10 mouse cellular contexts compared by ENCODE assay signal in genomic region chr16:31499681-31500310, GRCm38 (mm10).
A peak's percentile ranks its signal among the peaks of the same experiment; 100 is the strongest.
DNase-seq lines count a peak whose midpoint lies in the region; ATAC-seq and TF ChIP-seq lines count a peak whose summit lies in the region.
"Had no signal": no experiment of that assay in that cellular context is flagged by ENCODE, and none has a peak within 500 bp of the region (broad histone marks: within the 10 kb centered on the region; RNA-seq: fewer than 3 reads in every experiment).

No protein-coding gene starts in this region.

- WGBS in forebrain, embryonic 11.5 days = 57% methylated on average over 11 of the region's 11 CpGs
- 44% methylated on average over 11 of the region's 11 CpGs for whole genome bisulfite sequencing in limb, embryonic 15.5 days

- no peak for TF ChIP-seq CTCF in brain, embryonic 14.5 days (IDR thresholded peaks at IDR 0.05; ENCODE audit: borderline replicate concordance, extremely low read depth, insufficient read depth, insufficient read length)

- no peak overlapping the region for H3K4me2 ChIP-seq in forebrain, embryonic 11.5 days (ENCODE audit: low read depth, low read length, severe bottlenecking)
- no peak overlapping the region for H3K4me2 ChIP-seq in limb, embryonic 15.5 days

- no peaks in the 10 kb centered on the region for H3K27me3 ChIP-seq in forebrain, embryonic 11.5 days (ENCODE audit: control insufficient read depth, insufficient read depth, low read length)
- H3K27me3 ChIP-seq in limb, embryonic 15.5 days = no peaks in the 10 kb centered on the region

- H3K9ac ChIP-seq in forebrain, embryonic 11.5 days (ENCODE audit: low read length) = no peak overlapping the region
- H3K9ac ChIP-seq in limb, embryonic 15.5 days = no peak overlapping the region

- no peak for ATAC-seq in forebrain, embryonic 11.5 days (replicated peaks; ENCODE audit: low FRiP score)
- no peak for ATAC-seq in limb, embryonic 15.5 days (ENCODE audit: insufficient number of reproducible peaks, low FRiP score, low TSS enrichment, low read depth)

- H3K27ac ChIP-seq in forebrain, embryonic 11.5 days (ENCODE audit: low read depth, low read length) = peak overlapping the region; percentile 52; the same call in 1 of the 2 replicates
- H3K27ac ChIP-seq in limb, embryonic 15.5 days = peak overlapping the region; percentile 29

- H3K36me3 ChIP-seq in forebrain, embryonic 11.5 days (ENCODE audit: control insufficient read depth, insufficient read depth, low read length) = no peaks in the 10 kb centered on the region
- no peaks in the 10 kb centered on the region for H3K36me3 ChIP-seq in limb, embryonic 15.5 days

- TF ChIP-seq POLR2A in brain, embryonic 14.5 days (IDR thresholded peaks at IDR 0.05; ENCODE audit: borderline replicate concordance, extremely low read depth, insufficient read depth, insufficient read length, poor library complexity, severe bottlenecking) = no peak

- peaks cover 5% of the 10 kb centered on the region; the same call in 1 of the 2 replicates for H3K4me1 ChIP-seq in forebrain, embryonic 11.5 days (replicated peaks; ENCODE audit: control insufficient read depth, insufficient read depth, low read length)
- peaks cover 44% of the 10 kb centered on the region for H3K4me1 ChIP-seq in limb, embryonic 15.5 days

- no peaks in the 10 kb centered on the region for H3K9me3 ChIP-seq in forebrain, embryonic 11.5 days (ENCODE audit: control insufficient read depth, low read length)
- no peaks in the 10 kb centered on the region for H3K9me3 ChIP-seq in limb, embryonic 15.5 days

- DNase-seq in brain, embryonic 14.5 days (ENCODE audit: low read depth) = peak; percentile 95
- DNase-seq in forebrain, embryonic 11.5 days (ENCODE audit: low spot score) = no peak
- peak; percentile 69 for DNase-seq in layer of hippocampus, adult 11-12 months (ENCODE audit: low spot score)
- DNase-seq in testis, postnatal 10 days (ENCODE audit: low spot score) = no peak
- DNase-seq in adrenal gland, postnatal 10 days = no peak
- DNase-seq in urinary bladder, adult 2 months (ENCODE audit: low spot score) = no peak
- DNase-seq in lung, postnatal 36 days = no peak
- DNase-seq: gastrocnemius, postnatal 14 days; thymus, postnatal 25 days had no signal

- H3K4me3 ChIP-seq in forebrain, embryonic 11.5 days (ENCODE audit: low read depth, low read length) = no peak overlapping the region
- no peak overlapping the region for H3K4me3 ChIP-seq in limb, embryonic 15.5 days

Comparison
In these comparisons a context has a peak if more than half of its experiments do, and no peak if none do; other contexts are left out.
1. DNase-seq: peak in brain, embryonic 14.5 days (single experiment) and layer of hippocampus, adult 11-12 months (single experiment); none in forebrain, embryonic 11.5 days (single experiment), testis, postnatal 10 days (single experiment), adrenal gland, postnatal 10 days (single experiment), urinary bladder, adult 2 months (single experiment) and lung, postnatal 36 days (single experiment).